Mouse (Mus musculus) ES-E14 (cell line): Measurements from ENCODE around the gene Zmynd11. TPM values are rescaled to one million over a fixed set of nuclear protein-coding genes. Genes with fewer than 3 reads are reported as not detected.
A peak's percentile ranks its signal among the peaks of the same experiment; 100 is the strongest.

Experiments used
- DNase-seq: peaks from one replicate; pipeline ENCODE4 v3.0.0-alpha.2; 2013; ENCODE audit warnings: low read depth, low spot score
- H3K27ac ChIP-seq: 2 replicates; pipeline ENCODE4 v1.5.1; 2012; ENCODE audit warnings: low read depth, mild to moderate bottlenecking, low read length, moderate library complexity, mixed read lengths; ENCODE audit not compliant: poor library complexity, insufficient read depth, severe bottlenecking
- H3K36me3 ChIP-seq: 2 replicates; pipeline ENCODE4 v1.6.1; 2012; ENCODE audit warnings: mild to moderate bottlenecking, low read length, moderate library complexity, mixed read lengths; ENCODE audit not compliant: control insufficient read depth, poor library complexity, insufficient read depth, severe bottlenecking
- H3K4me1 ChIP-seq, 2 experiments: fragments of 150-350 bp in 1 of 2; sonication (generic) in 1 of 2; 2 replicates each; pipeline ENCODE4 v1.6.1; 2012; ENCODE audit warnings: low read length in 2 of 2, mild to moderate bottlenecking in 1 of 2, mixed read lengths in 1 of 2; ENCODE audit not compliant: control insufficient read depth in 2 of 2, insufficient read depth in 2 of 2, poor library complexity in 1 of 2
- H3K4me3 ChIP-seq, 2 experiments: fragments of 150-350 bp in 1 of 2; sonication (generic) in 1 of 2; 2 replicates each; pipeline ENCODE4 v1.5.1; 2012; ENCODE audit warnings: low read length in 2 of 2, low read depth in 1 of 2, mild to moderate bottlenecking in 1 of 2, mixed read lengths in 1 of 2; ENCODE audit not compliant: insufficient read depth in 1 of 2, poor library complexity in 1 of 2, severe bottlenecking in 1 of 2
- H3K9ac ChIP-seq: 2 replicates; pipeline ENCODE4 v1.6.1; 2012; ENCODE audit warnings: low read depth, mild to moderate bottlenecking, low read length, mixed read lengths; ENCODE audit not compliant: poor library complexity, insufficient read depth, severe bottlenecking
- H3K9me3 ChIP-seq: fragments of 150-350 bp; sonication (generic); 2 replicates; pipeline ENCODE4 v1.6.1; 2012; ENCODE audit warnings: low read depth, mild to moderate bottlenecking, low read length; ENCODE audit not compliant: control insufficient read depth, insufficient read depth
- CHD2 ChIP-seq: IDR thresholded peaks from 2 replicates; pipeline ENCODE4 v1.6.1; 2014; ENCODE audit warnings: mild to moderate bottlenecking, low read depth, low read length, inconsistent platforms
- HCFC1 ChIP-seq: IDR thresholded peaks from 2 replicates; pipeline ENCODE4 v1.6.1; 2012; ENCODE audit warnings: low read length, inconsistent platforms, borderline replicate concordance; ENCODE audit not compliant: insufficient read depth
- MAFK ChIP-seq: IDR thresholded peaks from 2 replicates; pipeline ENCODE4 v1.6.1; 2014; ENCODE audit warnings: mild to moderate bottlenecking, low read depth, low read length, inconsistent platforms; ENCODE audit not compliant: insufficient read depth
- ZC3H11A ChIP-seq: IDR thresholded peaks from 2 replicates; pipeline ENCODE4 v1.6.1; 2012; ENCODE audit warnings: low read depth, mild to moderate bottlenecking, inconsistent platforms, low read length, borderline replicate concordance
- ZNF384 ChIP-seq: IDR thresholded peaks from 2 replicates; pipeline ENCODE4 v1.6.1; 2012; ENCODE audit warnings: low read depth, low read length, inconsistent platforms
- in situ Hi-C, 2 experiments: fragments of 600-800 bp; cut with MboI; formaldehyde crosslinking; loops; one replicate each; pipeline ENCODE4 v1.15.1; 2025; ENCODE audit warnings: low sequenced_read_pairs in 2 of 2, inconsistent platforms in 1 of 2; ENCODE audit not compliant: unreplicated experiment in 2 of 2
- total RNA-seq: library from RNA; depleted of rRNA; stranded (reverse); fragments of 300-350 nt; gene quantifications from 2 replicates; pipeline ENCODE4 v1.2.3, GENCODE M21; 2012; rRNA removed

Gene Zmynd11
- 24.3 and 29.8 TPM in 2 replicates for total RNA-seq

- Histone ChIP-seq H3K4me1 (peaks cover 0 to 8% of the 10 kb centered on the region in 2 experiments; a peak in 2 of 4 replicates), H3K4me3 (peak within 1 kb of the TSS; percentile 92 to 93)
Observed at GRCm38 (mm10) chr13:9764646-9765536, at the start of gene Zmynd11. Gene Zmynd11 (minus strand): TSS chr13:9765330.

GRCm38 (mm10) chr13:9795889-9796631 is 30.9 kb upstream of the Zmynd11 start:
- H3K4me1 ChIP-seq: peaks cover 0 to 2% of the 10 kb centered on the region in 2 experiments; a peak in 1 of 4 replicates
- H3K27ac ChIP-seq: no peak overlapping the region
- H3K4me3 ChIP-seq: peak overlapping the region in 1 of 2 experiments; percentile 24; a peak in 1 of 4 replicates
- H3K9ac ChIP-seq: 0 out of 2 replicates have a peak overlapping the region, but pooled peaks have one; percentile 17
- DNase-seq: peak; percentile 13
- TF ChIP-seq CHD2 (no peak), MAFK (no peak), ZNF384 (no peak), ZC3H11A (no peak)
- no peaks in the 10 kb centered on the region for H3K36me3 ChIP-seq
- in situ Hi-C loops: no loop called here
- H3K9me3 ChIP-seq: no peaks in the 10 kb centered on the region

More at GRCm38 (mm10) chr13:9764646-9765536, at the start of gene Zmynd11:
- Histone ChIP-seq H3K27ac (no peak within 1 kb of the TSS; the same call in 1 of the 2 replicates), H3K9me3 (no peaks in the 10 kb centered on the region), H3K36me3 (no peaks in the 10 kb centered on the region), H3K9ac (peak within 1 kb of the TSS; percentile 96)
- no peak for TF ChIP-seq CHD2
- TF ChIP-seq ZNF384: peak; percentile 81
- TF ChIP-seq ZC3H11A: no peak
- 0 out of 2 replicates have a peak, but pooled peaks have one; percentile 34 for TF ChIP-seq HCFC1
- TF ChIP-seq MAFK: no peak
- in situ Hi-C loops: no loop called here
- peak; percentile 20 for DNase-seq

- Histone ChIP-seq H3K9ac (no peak overlapping the region), H3K27ac (no peak overlapping the region), H3K4me1 (no peaks in the 10 kb centered on the region), H3K9me3 (no peaks in the 10 kb centered on the region), H3K36me3 (no peaks in the 10 kb centered on the region), H3K4me3 (no peak overlapping the region)
- TF ChIP-seq MAFK (no peak), ZC3H11A (no peak), HCFC1 (no peak), CHD2 (no peak), ZNF384 (no peak)
- DNase-seq: no peak
- in situ Hi-C loops: no loop called here
Observed at GRCm38 (mm10) chr13:9786050-9786449, 20.9 kb upstream of the Zmynd11 start.

GRCm38 (mm10) chr13:9783717-9784116 is 18.6 kb upstream of the Zmynd11 start:
- no peak overlapping the region for H3K4me3 ChIP-seq
- no peak for TF ChIP-seq ZC3H11A
- no peak for TF ChIP-seq MAFK
- TF ChIP-seq CHD2: no peak
- TF ChIP-seq HCFC1: no peak
- no peak for TF ChIP-seq ZNF384
- DNase-seq: no peak
- no peaks in the 10 kb centered on the region for H3K4me1 ChIP-seq
- H3K36me3 ChIP-seq: no peaks in the 10 kb centered on the region
- no peaks in the 10 kb centered on the region for H3K9me3 ChIP-seq
- H3K9ac ChIP-seq: no peak overlapping the region
- H3K27ac ChIP-seq: no peak overlapping the region
- in situ Hi-C loops: no loop called here
